Mouse (Mus musculus) testis, adult 2 months (tissue): ENCODE measurements around the gene Efna3. TPM values are rescaled to one million over a fixed set of nuclear protein-coding genes. Genes with fewer than 3 reads are reported as not detected.

Experiments used
- H3K27ac ChIP-seq: fragments of 200-500 bp; 2 replicates; pipeline ENCODE4 v1.5.1; 2012; ENCODE audit warnings: low read depth, low read length; ENCODE audit not compliant: control insufficient read depth, insufficient read depth
- H3K27me3 ChIP-seq: fragments of 200-500 bp; 2 replicates; pipeline ENCODE4 v1.6.1; 2012; ENCODE audit warnings: mild to moderate bottlenecking, low read length, moderate library complexity; ENCODE audit not compliant: control insufficient read depth, insufficient read depth
- H3K36me3 ChIP-seq: fragments of 200-500 bp; 2 replicates; pipeline ENCODE4 v1.6.1; 2012; ENCODE audit warnings: mild to moderate bottlenecking, low read length; ENCODE audit not compliant: control insufficient read depth, insufficient read depth
- H3K4me1 ChIP-seq: fragments of 200-500 bp; 2 replicates; pipeline ENCODE4 v1.6.1; 2012; ENCODE audit warnings: low read length; ENCODE audit not compliant: control insufficient read depth, insufficient read depth
- H3K4me3 ChIP-seq: fragments of 200-500 bp; 2 replicates; pipeline ENCODE4 v1.5.1; 2012; ENCODE audit warnings: low read depth, mild to moderate bottlenecking, low read length, moderate library complexity, mixed read lengths; ENCODE audit not compliant: control insufficient read depth
- CTCF ChIP-seq: fragments of 200-500 bp; IDR thresholded peaks from 2 replicates; pipeline ENCODE4 v1.5.1; 2012; ENCODE audit warnings: low read depth, mild to moderate bottlenecking, inconsistent platforms, low read length, moderate library complexity; ENCODE audit not compliant: control insufficient read depth, insufficient read depth, insufficient replicate concordance
- POLR2A ChIP-seq: fragments of 200-500 bp; IDR thresholded peaks from 2 replicates; pipeline ENCODE4 v1.6.1; 2012; ENCODE audit warnings: low read depth, mild to moderate bottlenecking, inconsistent platforms, low read length, moderate library complexity; ENCODE audit not compliant: control insufficient read depth
- polyA plus RNA-seq: library from polyadenylated mRNA; depleted of rRNA; stranded (reverse); fragments of >200 nt; gene quantifications from 2 replicates; pipeline ENCODE4 v1.2.3, GENCODE M21; 2012

Efna3 gene
- polyA plus RNA-seq, 1 experiment, result 9.9 TPM

DNA sequence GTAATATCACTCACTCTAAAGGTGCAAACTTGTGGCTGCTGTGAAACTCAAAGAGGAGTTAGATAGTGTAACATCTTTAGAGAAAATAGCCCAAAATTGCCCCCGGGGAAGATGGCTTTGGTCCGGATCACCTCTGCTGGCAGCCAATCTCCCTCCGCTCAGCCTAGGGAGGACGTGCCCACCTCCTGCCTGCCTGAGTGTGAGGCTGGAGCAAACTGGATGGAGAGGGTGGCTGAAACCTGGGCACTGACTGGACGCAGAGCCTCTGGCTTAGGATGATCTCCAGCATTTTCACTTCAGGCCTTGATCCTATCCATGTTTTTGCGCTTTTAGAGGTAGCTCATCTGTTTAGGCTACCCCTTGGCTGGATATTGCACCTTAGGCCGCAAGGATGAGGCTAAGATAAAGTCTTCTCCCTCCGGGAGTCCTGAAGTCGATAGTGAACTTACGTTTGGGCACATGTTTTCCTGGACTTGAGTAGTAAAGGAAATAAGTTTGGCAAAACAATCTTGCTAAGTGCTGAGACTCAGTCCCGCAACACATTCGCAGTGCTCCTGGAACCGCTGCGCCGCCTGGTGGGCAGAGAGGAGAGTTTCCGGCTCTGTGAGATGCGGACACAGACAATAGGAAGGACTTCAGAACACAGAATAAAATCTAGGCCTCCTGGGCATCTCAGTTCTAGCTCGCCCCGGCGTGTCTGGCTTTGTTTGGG, 41.0 kb downstream of the Efna3 start:
- H3K36me3 ChIP-seq, result no peaks in the 10 kb centered on the region
- H3K27me3 ChIP-seq, result no peaks in the 10 kb centered on the region
- TF ChIP-seq CTCF, result peak; percentile 89
- TF ChIP-seq POLR2A, result no peak
- H3K27ac ChIP-seq, result no peak overlapping the region
- peak overlapping the region; percentile 51; the same call in 1 of the 2 replicates for H3K4me3 ChIP-seq
- H3K4me1 ChIP-seq, result no peaks in the 10 kb centered on the region; the same call in 1 of the 2 replicates

DNA sequence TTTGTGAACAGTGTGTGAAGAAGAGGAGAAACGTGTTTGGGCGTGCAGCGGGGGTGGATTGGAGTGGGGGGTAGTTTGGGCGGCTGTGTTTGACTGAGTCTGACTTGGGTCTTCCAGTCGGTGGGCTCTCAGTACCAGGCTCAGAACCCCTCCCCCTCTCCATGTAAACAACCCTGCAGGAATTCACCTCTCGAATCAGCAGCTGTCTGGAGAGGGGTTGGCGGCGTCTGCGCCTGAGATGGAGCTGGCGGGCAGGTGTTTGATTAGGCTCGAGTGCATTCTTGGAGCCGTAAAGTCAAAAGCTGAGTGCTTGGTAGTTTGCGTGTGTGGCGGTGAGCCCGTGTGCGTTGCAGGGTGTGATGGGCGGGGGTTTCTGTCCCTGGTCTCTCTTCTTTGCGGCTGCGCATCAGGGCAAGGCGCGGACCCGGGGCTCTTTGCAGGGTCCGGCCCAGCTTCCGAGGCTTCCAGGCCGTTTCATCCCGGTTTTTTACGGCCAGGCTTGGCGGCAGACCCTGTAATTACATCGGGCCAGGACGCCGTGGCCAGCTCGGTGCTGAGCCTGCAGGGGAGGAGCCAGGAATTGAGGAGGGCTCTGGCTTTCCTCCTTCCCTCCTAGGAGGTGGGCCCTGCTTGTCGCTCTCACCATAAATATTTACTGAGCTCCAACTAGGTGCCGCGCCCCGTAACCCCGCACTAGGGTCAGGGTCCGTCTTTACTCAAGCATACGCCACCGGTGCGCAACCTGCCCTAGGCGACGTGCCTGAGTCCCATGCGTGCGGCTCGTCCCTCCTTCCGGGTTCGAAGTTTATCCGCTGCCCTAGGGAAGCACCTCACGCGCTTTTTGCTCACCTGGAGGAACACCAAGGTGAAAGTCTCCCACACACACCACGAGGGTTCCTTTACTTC, 41.9 kb downstream of the Efna3 start, which contains the start of gene Efna1:
Gene Efna1, minus strand, starts transcription at position 537 of the 906 bp plus-strand sequence.
- H3K36me3 ChIP-seq, result no peaks in the 10 kb centered on the region
- H3K27ac ChIP-seq, result no peak within 1 kb of the TSS
- H3K4me3 ChIP-seq, result peak within 1 kb of the TSS; percentile 51
- no peaks in the 10 kb centered on the region; the same call in 1 of the 2 replicates for H3K4me1 ChIP-seq
- no peaks in the 10 kb centered on the region for H3K27me3 ChIP-seq
- TF ChIP-seq POLR2A (no peak), CTCF (0 out of 2 replicates have a peak, but pooled peaks have one; percentile 9)

DNA sequence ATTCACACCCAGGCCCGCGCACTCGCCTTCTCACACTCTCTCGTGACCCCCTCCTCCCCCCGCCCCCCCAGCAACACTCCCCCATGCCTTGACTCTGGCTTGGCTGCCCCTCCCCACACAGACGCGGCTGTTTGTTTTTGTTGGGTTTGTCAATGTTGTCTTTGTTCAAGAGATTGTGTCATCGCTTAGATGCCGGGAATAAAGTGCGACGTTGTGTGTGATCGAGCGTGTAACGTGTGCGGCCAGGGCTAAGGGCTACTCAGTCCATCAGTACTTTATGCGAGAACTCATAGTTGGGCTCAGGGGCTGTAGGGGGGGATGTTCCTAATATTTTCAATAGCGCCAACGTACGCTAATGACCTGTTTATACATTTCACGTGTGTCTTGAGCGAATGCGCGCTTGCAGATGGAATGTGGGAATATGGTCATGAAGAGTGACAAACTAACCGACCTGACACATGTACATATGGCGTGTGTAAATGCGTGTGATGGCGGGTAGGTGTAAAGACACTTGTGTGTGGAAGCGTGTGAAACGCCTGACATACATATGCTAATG, 42.6 kb downstream of the Efna3 start:
- TF ChIP-seq POLR2A (no peak), CTCF (no peak)
- Histone ChIP-seq H3K4me3 (peak overlapping the region; percentile 71), H3K4me1 (no peaks in the 10 kb centered on the region; the same call in 1 of the 2 replicates), H3K36me3 (no peaks in the 10 kb centered on the region), H3K27ac (no peak overlapping the region), H3K27me3 (no peaks in the 10 kb centered on the region)

DNA sequence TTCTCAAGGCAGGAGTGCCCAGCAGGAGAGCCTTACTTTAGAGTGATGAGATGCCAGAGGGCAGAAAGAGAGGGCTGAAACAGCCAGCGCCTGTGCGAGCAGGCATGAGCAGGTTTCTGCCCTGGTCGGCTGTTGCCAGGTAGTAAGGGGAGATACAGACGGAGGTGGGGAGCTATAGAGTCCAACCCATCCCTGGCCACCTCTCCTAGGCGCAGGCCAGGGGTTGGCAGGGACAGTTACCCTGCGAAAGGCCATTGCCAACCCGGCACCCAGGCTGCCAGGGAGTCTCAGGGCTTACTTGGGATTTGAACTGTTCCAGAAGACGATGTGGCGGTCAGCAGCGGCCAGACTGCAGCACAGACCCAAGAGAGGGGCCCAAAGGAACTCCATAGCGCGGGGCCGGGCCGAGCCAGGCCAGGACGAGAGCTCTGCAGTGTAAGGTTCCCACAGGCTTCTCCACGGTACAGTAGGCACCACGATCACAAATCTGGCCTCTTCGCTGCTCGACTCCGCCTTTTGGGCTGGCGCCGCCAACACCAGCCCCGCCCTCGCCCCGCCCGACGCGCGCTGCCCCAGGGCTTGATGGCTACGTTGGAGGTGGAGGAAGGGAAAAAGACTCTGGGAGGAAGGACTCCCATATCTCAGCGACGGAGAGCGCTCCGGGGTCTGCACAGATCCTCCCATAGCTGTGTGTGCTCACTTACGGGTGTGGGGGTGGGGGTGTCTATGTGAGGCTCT, 43.4 kb downstream of the Efna3 start:
- no peak overlapping the region for H3K27ac ChIP-seq
- H3K4me3 ChIP-seq, result peak overlapping the region; percentile 71
- no peaks in the 10 kb centered on the region for H3K27me3 ChIP-seq
- H3K4me1 ChIP-seq, result no peaks in the 10 kb centered on the region; the same call in 1 of the 2 replicates
- no peaks in the 10 kb centered on the region for H3K36me3 ChIP-seq
- peak; percentile 38; the same call in 1 of the 2 replicates for TF ChIP-seq POLR2A
- no peak for TF ChIP-seq CTCF

DNA sequence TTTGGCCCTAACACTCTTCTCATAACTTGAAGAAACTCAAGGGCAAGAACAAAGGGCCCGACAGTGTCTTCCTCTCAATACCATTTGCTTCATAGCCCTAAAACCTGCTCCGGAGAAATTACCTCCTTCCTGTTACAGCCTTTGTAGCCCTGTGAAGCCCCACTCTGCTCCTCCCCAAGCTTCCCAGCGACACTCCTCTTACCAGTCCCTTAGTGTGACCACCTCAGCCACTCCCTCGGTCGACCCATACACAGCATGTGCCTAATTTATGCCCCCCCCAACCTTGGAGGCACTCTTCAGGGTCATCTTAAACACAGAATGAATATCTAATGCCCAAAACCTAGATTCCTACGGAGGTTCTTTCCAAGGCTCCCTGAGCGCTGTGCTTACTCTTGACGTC, 44.1 kb downstream of the Efna3 start:
- Histone ChIP-seq H3K27me3 (no peaks in the 10 kb centered on the region), H3K4me1 (no peaks in the 10 kb centered on the region; the same call in 1 of the 2 replicates), H3K4me3 (no peak overlapping the region), H3K27ac (no peak overlapping the region), H3K36me3 (no peaks in the 10 kb centered on the region)
- TF ChIP-seq CTCF (no peak), POLR2A (no peak)

DNA sequence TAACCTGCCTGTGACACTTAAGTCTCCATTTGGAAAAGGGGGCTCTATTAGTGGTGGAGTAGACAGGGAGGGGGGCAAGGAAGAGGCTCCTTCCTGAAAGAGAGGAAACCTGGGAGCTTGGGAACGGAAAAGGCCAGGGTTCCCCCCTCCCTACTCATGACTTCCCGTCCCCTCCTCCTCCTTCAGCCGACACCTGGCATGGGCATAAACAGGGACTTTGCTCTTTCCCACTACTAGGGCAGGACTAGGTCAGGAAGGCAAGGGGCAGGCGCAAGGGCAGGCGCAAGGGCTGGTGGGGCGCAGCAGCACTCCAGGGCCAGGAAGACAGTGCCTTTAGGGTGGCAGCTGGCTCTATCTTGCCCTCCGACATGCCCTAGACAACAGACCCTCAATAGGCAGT, 44.7 kb downstream of the Efna3 start:
- no peaks in the 10 kb centered on the region for H3K27me3 ChIP-seq
- no peak overlapping the region for H3K4me3 ChIP-seq

More for the DNA sequence above, 44.7 kb downstream of the Efna3 start:
- no peak overlapping the region for H3K27ac ChIP-seq
- H3K36me3 ChIP-seq, result no peaks in the 10 kb centered on the region
- no peaks in the 10 kb centered on the region; the same call in 1 of the 2 replicates for H3K4me1 ChIP-seq
- TF ChIP-seq POLR2A (no peak), CTCF (no peak)
